Mouse (Mus musculus) gastrocnemius, postnatal 10 days (tissue): Measurements from ENCODE around the gene Stk39. TPM values are rescaled to one million over a fixed set of nuclear protein-coding genes. Genes with fewer than 3 reads are reported as not detected.

ENCODE experiments used
- DNase-seq: peaks from one replicate; pipeline ENCODE4 v3.0.0; 2021; ENCODE audit warnings: mixed read lengths
- total RNA-seq, 2 experiments: library from RNA; stranded (reverse); gene quantifications; 2 replicates each; pipeline ENCODE4 v1.2.3; 2021

Stk39 gene
- total RNA-seq, 2 experiments from 2014 or later, result 15.0 to 17.6 TPM

DNA sequence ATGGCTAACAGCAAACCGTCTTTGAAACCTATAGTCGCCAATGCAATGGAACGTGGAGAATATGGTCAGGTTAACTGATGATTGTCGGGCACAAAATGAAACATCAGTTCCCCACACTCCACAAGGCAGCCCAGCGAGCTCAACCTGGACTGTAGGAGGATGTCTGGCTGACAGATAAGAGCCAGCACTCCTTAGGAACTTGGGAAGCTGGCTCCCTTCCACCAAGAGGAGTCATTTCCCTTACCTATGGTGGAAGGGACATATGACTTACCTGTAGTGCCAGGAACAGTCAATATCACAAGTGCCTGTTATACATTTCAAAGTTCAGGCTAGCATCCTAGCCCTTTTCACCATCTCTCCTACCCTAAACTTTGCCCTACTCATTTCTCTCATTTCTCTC lies 14.0 kb downstream of the Stk39 start:
- DNase-seq, result no peak

- DNase-seq, result no peak
Measured at GRCm38 (mm10) chr2:68457455-68458032, 14.5 kb downstream of the Stk39 start.

- no peak for DNase-seq
Measured at GRCm38 (mm10) chr2:68456899-68457298, 15.2 kb downstream of the Stk39 start.

GRCm38 (mm10) chr2:68452379-68452778 lies 19.7 kb downstream of the Stk39 start:
- no peak for DNase-seq

DNA sequence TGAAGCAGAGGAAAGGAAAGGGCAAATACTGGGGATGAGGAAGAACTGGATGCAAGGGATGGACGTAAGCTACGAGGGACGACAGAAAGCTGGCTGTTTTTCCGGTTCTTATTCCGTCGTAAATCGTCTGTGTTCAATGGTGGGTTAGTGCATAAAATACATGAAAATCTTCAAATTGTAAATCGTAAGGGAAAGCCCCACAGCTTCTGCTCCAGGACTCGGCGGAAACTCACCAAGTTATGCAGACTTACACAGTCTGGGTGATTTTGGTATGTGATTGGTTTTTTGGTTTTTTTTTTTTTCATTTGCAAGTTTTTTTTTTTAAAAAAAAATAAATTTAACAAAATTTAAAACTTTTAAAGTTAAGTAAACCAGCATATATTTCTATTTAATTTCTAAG lies 24.0 kb downstream of the Stk39 start:
- no peak for DNase-seq

DNA sequence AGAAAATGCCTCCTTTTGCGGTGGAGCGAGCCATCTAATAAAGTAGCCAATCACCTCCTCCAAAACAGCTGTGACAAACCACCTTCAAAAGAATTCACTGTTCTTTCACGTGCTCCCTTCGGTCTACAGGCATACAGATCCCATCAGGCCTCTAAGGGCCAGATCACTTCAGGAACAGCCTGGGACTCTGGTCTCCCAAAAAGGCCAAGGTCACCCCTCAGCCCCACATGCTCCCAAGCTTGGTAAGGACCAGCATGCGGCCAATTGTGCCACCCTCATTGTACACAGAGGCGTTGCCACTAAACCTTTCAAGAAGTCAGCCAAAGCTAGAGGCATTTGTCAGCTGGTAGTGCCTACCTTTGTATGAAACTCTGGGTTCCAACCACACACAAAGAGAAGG lies 28.9 kb downstream of the Stk39 start:
- no peak for DNase-seq

- DNase-seq, result no peak
Measured at GRCm38 (mm10) chr2:68442113-68442717, 29.9 kb downstream of the Stk39 start.

DNA sequence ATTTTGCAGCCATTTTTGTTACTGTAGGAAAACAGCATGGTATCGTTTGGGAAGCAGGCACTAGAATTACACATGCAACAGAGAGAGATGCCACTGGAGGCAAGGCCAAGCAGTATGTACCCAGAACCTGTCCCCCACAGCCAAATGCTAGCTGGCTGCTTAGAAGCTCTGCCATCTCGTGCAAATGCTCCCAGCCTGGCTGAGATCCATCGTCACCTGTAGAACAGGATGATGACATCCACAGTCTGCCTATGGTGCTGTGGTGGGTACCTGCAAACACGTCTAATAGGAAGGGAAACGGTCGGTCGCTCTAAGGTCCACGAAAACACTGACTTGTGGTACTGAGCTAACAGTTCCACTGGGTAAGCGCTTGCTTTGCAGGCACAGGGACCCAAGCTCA lies 32.5 kb downstream of the Stk39 start:
- no peak for DNase-seq

DNA sequence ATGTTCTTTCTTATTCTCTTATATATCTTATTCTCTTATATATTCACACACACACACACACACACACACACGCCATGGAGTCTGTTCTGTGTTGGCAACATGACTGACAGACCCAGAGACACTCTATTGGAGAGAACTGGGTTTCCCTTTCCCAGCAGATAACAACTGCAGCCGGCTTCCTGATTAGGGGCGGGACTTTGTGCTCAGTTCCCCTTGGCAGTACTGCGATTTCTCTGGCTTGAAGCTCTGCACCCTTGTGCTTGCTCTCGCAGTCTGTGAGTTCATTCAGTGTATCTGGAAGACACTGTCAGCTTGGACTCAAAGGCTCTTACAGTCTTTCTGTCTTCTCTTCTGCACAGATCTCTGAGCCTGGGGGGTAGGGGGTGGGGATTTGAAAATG lies 34.1 kb downstream of the Stk39 start:
- DNase-seq, result no peak

GRCm38 (mm10) chr2:68437216-68437615 lies 34.9 kb downstream of the Stk39 start:
- no peak for DNase-seq

DNA sequence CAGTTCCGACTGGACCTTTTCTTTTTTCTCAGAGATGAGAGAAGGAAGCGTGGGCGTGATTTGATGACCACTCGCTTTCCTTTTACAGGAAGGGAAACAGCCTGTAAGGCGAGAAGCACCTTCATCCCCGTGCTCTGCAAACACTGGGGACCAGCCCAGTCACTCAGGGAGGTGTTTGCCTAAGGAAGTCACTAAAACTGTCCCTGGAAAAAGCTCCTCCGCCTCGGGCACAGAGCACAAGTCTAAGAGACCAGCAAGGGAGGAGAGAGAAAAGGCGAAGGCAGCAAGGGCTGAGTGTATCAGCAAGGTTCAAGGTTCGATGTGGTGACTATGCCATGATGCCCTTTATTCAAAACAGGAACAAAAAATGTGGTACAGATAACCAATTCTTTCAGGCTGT lies 35.8 kb downstream of the Stk39 start:
- DNase-seq, result no peak

GRCm38 (mm10) chr2:68435494-68436255 lies 36.4 kb downstream of the Stk39 start:
- DNase-seq, result no peak

DNA sequence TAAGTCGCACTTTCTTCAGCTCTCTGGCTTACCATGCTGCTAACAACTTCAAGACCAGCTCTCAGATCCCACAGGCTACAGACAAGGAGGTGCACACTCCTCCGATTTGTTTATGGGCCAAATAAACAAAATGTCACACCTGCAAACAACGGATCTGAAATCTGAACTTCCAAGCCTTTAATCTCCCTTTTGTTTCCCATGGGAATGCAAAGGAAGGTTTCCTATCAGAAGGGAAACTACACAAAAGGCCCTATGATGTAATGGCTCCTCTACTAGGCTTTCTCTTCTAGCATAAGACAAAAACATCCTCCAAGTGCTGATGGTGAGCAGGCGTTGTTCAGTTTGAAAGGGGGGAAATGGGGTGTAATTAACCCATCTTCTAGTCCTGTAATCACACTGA lies 37.1 kb downstream of the Stk39 start:
- DNase-seq, result no peak

DNA sequence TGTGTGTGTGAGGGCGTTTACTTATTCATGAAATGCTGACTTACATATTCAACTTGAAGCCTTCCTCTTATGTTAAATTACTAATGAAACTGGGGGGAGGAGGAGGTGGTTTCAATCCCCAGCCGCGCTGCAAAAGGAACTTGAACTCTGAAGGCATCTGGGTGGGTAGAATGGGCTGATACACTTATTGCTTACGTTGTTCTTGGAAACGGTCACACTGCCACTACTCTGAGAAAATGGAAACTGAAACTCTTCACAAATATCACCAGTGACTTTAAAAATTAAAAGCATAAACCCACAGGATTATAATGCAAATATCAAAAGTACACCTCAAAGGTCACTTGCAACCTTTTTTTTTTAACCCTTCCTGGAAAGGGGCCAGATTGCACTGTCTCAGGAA lies 37.5 kb downstream of the Stk39 start:
- DNase-seq, result no peak

- no peak for DNase-seq
Measured at GRCm38 (mm10) chr2:68433736-68434312, 38.2 kb downstream of the Stk39 start.

GRCm38 (mm10) chr2:68432834-68433233 lies 39.2 kb downstream of the Stk39 start:
- no peak for DNase-seq

DNA sequence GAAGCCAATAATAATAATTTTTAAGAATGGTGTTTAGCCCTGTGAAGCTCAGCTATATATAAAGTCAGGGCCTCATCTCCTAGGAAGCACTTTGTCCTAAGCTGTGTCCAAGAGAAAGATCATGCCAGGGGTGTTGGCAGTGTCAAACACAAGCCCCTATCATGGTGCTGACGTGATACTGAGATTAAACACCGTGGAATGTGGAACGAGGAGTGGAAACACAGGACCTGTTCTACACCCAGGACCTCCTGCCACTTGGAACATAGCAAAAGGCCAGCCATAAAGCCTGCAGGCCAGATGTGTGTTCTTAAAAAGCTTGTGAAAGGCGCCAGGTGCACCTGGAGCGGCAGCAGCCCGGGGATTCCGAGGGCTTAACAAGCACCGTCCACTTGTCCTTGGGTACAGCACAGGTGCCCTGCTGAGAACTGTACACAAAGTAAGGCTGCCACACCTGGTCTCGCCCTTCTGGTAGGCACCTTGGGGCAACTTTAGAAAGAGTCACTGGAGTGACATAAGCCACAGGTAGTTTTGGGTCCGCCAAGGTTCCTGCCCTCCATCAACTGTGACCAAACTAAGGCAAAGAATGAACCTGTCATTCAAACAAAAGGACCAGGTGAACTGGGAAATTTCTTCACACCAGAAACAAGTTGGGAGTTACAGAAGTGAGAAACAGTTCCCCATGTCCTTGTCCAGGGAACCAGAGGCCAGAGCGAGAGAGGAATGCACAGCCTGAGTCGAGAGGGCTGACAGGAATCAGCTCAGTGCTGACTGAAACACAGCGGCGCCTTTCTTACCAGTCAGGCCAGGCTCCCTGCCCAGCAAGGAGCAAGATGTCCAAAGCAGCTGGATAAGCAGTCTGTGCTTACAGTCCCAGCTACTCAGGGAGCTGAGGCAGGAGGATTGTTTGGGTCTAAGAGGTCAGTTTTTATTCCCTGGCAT lies 40.8 kb downstream of the Stk39 start:
- no peak for DNase-seq

- no peak for DNase-seq
Measured at GRCm38 (mm10) chr2:68430493-68430892, 41.6 kb downstream of the Stk39 start.

- DNase-seq, result no peak
Measured at GRCm38 (mm10) chr2:68429436-68429835, 42.6 kb downstream of the Stk39 start.

DNA sequence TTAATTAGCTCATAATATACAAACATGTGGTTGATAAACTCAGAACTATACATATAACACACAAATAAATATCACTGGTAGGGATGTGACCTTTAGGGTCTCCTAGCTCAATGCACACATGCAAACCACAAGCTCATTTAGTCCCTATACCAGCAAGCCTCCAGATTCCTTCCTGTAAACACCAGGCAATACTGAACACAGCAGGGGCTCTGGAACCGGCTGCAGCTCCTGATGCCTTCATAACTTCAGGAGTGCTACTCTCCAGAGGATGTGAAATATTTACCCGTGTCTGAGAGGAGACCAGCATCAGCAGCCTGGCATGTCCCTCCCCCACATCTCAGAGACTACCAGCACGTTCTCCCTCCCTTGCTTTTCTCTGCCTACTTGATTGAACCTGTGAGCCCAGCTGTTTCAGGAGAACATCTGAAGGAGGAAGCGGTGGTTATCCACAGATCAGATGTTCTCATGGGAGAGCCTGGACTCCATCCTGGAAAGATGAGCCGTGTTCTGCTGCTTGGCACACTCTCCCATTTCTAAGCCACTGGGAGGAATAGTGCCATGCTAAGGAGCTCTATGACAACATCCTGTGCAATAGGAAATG lies 45.0 kb downstream of the Stk39 start:
- DNase-seq, result no peak

DNA sequence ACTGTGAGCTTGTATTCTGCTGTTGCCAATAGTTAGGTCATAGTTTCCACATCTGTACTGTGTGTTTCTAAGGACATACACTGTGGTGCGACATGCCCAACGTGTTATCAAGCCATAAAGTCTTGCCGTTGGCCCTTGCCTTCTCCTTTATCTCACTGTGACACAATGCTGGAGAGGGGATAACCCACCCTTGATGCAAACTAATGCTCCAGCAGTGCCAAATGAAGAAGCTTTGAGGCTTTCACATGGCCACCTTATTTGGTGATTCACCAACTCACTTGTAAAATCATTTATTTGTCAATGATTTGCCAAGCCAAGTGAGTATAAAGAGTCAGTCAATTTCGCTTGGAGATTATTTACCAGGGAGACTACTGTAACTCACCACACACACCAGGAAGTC lies 46.0 kb downstream of the Stk39 start:
- no peak for DNase-seq

GRCm38 (mm10) chr2:68421002-68421401 lies 51.1 kb downstream of the Stk39 start:
- no peak for DNase-seq
